Mouse (Mus musculus): Measurements from ENCODE around the gene Ndufa1. TPM values are rescaled to one million over a fixed set of nuclear protein-coding genes. Genes with fewer than 3 reads are reported as not detected.
"Not testable (repeated sequence)": the region's sequence is repeated elsewhere in the genome, so short reads cannot be mapped to it uniquely, and the experiment has no call there.

Ndufa1 gene
- total RNA-seq (2015) (203 and 221 TPM in 2 replicates), total RNA-seq (2017) (123 and 131 TPM in 2 replicates)

DNA sequence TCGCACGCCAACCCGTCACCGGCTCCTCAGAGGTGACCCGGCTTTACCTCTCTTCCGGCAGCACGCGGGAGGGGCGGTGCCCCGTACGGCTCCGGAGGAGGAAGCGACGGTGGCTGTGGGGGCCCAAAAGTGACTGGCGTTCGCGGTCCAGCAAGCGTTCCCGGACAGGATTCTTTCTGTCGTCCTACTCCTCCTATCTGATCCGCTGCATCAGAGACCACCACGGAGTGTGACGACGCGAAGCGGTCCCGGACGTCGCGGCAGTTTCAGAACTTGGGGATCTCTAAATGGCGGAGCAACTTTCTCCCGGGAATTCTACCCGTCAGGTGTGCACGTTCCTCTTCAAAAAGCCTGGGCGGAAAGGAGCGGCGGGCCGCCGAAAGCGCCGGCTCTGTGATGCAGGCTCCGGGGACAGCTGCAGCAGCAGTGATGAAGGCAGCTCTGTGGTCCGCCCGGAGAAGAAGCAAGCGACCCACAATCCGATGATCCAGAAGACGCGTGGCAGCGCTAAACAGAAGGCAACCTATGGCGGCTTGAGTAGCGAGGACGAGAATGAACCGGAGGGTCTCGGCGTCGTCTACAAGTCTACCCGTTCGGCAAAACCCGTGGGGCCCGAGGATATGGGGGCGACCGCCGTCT is at the start of gene Ndufa1, which contains the start of gene Rnf113a1:
TSS of gene Ndufa1 (minus strand) at position 59 of the 639 bp plus-strand sequence.
TSS of gene Rnf113a1 (plus strand) at position 141 of the 639 bp plus-strand sequence.
- ATAC-seq (ENCODE audit: poor library complexity, severe bottlenecking), result peak; percentile 99

DNA sequence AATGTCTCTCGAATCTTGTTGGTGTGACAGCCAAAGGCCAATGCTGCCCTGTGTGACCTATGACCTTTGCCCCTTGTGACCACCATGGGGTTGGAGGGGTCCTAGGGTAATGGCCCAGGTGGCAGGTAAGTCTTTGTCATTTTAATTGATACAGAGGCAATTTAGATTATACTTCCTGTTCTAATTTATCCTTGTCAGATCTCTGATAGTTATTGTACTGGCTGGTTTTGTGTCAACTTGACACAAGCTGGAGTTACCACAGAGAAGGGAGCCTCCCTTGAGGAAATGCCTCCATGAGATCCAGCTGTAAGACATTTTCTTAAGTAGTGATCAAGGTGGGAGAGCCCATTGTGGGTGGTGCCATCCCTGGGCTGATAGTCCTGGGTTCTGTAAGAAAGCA is 31.2 kb upstream of the Ndufa1 start, which contains the start of gene Rhox1:
TSS of gene Rhox1 (minus strand) at position 101 of the 400 bp plus-strand sequence.
- ATAC-seq (ENCODE audit: poor library complexity, severe bottlenecking), result not testable (repeated sequence)

DNA sequence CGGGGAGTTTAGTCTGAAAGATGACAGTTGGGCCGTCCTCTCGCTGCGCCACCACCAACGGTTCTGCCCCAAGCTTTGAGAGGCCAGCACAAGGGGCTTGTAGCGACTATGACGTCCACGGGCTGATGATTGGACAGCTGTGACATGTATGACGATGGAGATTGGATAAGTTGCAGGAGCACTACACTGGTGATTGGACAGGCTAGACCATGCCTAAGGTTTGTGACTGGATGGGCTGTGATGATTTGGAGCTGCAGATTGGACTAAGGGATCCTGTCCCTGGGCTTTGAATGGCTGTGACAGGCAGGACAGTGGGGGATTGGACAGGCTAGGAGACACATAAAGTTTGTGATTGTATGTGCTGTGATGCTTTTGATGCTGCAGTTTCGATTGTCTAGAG is 20.0 kb upstream of the Ndufa1 start, which contains the start of gene Gm9:
TSS of gene Gm9 (minus strand) at position 101 of the 400 bp plus-strand sequence.
- no peak for ATAC-seq (ENCODE audit: poor library complexity, severe bottlenecking)

DNA sequence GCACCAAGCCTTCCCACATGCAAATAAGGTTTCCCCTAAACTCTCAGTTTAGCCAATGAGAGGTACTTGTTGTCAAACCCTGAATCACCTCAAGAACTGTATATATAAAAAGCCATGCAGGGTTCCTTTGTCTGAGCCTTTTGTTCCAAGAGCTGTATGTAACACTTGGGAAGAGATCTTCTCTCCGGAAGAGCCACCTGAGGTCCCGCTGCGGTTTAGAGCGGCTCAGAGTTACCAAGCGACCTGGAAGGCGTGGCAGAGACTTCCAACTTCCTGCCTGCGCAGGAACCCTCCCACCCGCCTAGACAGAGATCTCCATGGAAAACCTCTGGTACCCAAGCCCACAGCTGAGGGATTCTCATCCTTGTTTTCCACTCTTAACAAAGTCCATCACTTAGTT is 7.7 kb upstream of the Ndufa1 start:
- no peak for ATAC-seq (ENCODE audit: poor library complexity, severe bottlenecking)

DNA sequence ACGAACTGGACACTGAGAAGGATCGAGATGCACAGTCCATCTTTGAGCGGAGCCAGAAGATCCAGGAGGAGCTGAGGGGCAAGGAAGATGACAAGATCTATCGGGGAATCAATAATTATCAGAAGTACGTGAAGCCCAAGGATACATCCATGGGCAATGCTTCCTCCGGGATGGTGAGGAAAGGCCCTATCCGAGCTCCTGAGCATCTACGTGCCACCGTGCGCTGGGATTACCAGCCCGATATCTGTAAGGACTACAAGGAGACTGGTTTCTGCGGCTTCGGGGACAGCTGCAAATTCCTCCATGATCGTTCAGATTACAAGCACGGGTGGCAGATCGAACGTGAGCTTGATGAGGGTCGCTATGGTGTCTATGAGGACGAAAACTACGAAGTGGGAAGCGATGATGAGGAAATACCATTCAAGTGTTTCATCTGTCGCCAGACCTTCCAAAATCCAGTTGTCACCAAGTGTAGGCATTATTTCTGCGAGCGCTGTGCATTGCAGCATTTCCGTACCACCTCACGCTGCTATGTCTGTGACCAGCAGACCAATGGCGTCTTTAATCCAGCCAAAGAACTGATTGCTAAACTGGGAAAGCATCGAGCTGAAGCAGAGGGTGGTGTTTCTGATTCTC is 899 bp upstream of the Ndufa1 start:
- ATAC-seq (ENCODE audit: poor library complexity, severe bottlenecking), result peak; percentile 63

DNA sequence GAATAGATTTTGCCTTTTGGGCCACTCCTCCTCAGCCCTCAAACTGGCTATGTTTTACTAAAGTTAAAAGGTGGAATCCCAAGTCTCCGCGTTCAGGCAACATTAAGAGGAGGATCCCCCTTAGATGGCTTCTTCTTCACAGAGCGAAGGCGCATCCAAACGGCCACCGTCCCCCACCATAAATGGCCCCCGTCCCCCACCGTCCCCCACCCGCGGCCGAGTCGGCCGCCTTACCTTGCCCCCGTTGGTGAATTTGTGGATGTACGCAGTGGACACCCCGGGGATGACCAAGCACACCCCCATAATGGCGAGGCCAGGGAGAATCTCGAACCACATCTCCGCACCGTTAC is 233 bp downstream of the Ndufa1 start:
- no peak for ATAC-seq (ENCODE audit: poor library complexity, severe bottlenecking)

DNA sequence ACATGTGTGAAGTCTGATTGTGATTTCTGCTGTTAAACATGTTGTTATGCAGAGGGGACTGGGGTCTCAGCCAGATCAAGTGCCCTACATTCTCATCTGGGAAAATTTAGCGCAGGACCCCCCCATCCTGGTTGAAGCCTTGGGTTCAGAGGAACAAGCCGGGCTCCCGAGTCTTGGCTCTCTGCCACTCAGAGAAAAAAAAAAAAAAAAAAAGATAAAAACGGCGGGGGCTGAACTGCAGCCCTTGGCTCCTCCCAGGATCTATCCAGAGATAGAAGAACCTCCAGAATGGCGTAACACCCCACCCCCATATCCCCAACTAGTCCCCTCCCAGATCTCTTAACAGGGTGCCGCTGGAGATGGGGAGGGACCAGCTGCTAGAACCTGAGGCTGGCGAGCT is 6.6 kb downstream of the Ndufa1 start:
- ATAC-seq (ENCODE audit: poor library complexity, severe bottlenecking), result not testable (repeated sequence)

DNA sequence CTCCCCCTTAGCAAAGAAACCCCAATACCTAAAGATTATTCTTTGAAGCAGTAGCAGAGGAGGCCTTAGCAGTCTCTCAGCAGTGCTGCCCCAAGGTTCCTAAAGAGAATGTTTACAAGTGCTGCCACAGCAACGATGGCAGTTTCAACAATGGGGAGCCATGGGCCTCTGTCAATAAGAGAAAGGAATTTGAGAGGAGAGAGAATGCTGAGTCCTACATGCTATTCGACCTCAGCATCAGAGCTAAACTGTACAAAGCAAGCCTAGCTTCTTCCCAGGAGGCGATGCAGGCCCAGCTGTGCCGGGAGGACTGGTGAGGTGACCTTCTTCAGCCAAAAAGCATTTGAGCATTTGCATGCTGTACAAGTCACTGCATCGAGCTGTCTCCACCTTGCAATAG is 22.2 kb downstream of the Ndufa1 start, which contains the start of gene Akap14:
TSS of gene Akap14 (minus strand) at position 101 of the 400 bp plus-strand sequence.
- ATAC-seq (ENCODE audit: poor library complexity, severe bottlenecking), result no peak

DNA sequence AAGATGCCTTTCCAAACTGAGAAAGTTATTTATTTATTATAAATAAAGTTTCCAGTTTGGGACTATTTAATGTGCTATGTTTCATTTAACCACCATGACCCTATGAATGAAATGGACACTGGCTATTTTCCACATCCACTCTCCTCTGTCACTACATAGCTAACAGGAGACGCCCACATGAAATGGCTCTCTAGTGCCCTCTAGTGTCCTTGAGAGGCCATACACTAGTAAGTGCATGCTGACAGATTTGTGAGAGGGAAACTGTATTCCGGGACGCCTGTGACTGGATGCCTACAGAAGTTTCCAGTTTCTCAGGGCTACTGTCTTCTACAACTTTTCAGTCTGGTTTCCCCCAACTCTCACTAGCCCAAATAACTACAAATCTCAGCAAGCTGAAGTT is 23.9 kb downstream of the Ndufa1 start:
- ATAC-seq (ENCODE audit: poor library complexity, severe bottlenecking), result peak; percentile 80

DNA sequence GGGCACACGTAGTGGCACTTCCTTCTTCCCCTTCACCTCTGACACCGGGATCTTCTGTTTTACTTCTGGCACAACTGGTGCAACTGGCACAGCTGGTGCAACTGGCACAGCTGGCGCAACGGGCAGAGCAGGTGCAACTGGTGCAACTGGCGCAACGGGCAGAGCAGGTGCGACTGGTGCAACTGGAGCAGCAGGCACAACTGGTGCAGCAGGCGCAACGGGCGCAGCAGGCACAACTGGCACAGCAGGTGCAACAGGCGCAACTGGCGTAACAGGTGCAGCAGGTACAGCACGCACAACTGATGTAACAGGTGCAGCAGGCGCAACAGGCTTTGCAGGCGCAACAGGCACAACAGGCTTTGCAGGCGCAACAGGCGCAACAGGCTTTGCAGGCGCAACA is 27.8 kb downstream of the Ndufa1 start:
- no peak for ATAC-seq (ENCODE audit: poor library complexity, severe bottlenecking)

DNA sequence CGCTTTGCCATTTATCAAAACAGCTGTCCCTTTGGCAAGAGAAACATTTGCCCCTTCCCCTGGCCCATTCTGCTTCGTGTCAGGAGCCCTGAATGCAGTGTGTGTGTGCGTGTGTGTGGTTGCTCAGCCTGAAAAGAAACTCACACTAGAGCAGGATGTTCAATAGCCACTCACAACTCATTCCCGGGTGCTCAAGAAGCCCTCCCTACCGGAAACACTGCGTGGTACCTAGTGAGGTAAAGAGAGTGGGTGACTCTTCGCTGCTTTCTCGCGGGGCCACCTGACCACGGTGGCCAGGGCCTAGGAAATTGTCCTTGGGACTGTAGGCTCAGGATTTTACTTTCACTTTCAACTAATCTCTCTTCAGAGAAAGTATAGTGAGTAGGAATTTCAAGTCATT is 29.8 kb downstream of the Ndufa1 start:
- no peak for ATAC-seq (ENCODE audit: poor library complexity, severe bottlenecking)

DNA sequence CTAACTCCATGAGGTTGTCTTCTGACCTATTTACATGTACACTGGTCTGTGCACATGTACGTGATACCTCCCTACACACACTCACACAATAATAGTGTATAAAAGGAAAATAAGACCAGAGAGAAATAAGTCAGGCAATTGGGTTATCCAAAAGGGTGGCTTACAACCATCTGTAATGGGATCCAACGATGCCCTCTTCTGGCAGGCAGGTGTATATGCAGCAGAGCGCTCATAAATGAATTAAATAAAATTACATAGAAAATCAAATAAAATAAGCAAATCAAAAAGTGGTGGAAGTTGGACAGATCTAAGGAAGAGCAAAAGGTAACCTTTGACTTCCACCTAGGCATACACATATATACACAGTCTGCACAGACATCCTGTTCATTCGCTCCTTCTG is 33.1 kb downstream of the Ndufa1 start:
- no peak for ATAC-seq (ENCODE audit: poor library complexity, severe bottlenecking)

DNA sequence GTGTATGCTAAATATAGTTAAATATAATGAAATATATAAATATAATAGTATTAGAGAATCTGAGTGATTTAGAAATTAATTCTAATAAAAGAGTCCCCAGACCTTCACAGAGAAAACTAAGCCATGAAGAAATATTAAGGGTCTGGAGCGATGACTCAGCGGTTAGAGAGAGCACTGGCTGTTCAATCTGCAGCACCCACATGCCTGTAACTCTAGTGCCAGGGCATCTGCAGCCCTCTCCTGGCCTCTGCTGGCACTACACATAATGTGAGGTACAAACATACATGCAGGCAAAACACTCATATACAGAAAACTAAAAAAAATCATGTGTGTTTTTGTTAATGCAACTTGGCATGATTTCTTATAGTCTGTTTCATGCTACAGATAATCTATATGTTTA is 46.0 kb downstream of the Ndufa1 start:
- ATAC-seq (ENCODE audit: poor library complexity, severe bottlenecking), result peak; percentile 60; the same call in 1 of the 2 replicates

DNA sequence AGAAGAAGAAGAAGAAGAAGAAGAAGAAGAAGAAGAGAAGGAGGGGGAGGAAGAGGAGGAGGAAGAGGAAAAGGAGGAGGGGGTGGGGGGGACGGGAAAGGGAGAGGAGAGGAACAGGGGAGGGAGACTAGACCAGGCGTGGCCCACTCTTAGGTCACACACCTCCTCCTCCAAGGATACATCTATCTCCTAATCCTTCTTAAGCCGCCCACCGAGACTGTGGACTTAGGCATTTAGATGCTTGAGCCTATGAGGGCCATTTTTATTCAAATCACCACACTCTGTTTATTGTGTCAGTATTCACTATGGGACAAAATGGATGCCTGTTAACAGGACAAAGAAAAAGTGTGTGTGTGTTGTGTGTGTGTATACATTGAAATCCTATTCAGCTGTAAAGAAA is 46.5 kb downstream of the Ndufa1 start:
- ATAC-seq (ENCODE audit: poor library complexity, severe bottlenecking), result not testable (repeated sequence)

DNA sequence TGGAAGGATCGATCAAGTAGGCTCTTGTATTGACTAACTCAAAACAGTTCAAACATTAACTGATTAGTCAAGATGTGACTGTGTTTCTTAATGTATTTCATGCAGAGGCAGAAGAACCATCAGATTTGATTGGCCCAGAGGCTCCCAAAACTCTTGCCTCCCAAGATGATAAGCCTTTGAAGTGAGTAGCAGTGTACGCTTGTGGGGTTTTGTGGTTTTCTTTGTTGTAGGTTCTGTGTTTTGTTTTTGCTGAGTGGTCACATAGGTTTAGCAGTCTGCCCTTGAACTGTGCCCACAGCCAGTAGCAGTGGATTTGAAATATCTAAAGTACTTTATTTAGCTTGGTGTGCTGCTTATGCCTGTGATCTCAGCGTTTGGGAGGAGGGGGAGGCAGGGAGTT is 49.2 kb downstream of the Ndufa1 start:
- ATAC-seq (ENCODE audit: poor library complexity, severe bottlenecking), result no peak

Other genes starting within 250 kb of the Ndufa1 start
- gene Sept6, start 199.4 kb downstream of the Ndufa1 start, total RNA-seq (2015), result 42.3 and 42.4 TPM in 2 replicates
- 37.9 and 38.7 TPM in 2 replicates for gene Sept6, start 199.4 kb downstream of the Ndufa1 start, total RNA-seq (2017)
- not detected in 2 replicates for gene Sowahd, start 142.3 kb downstream of the Ndufa1 start, total RNA-seq (2015)
- not detected in 2 replicates for gene Sowahd, start 142.3 kb downstream of the Ndufa1 start, total RNA-seq (2017)
- gene Rpl39, start 105.8 kb downstream of the Ndufa1 start, total RNA-seq (2015), result 1,116 and 1,186 TPM in 2 replicates
- 3,519 and 4,154 TPM in 2 replicates for gene Rpl39, start 105.8 kb downstream of the Ndufa1 start, total RNA-seq (2017)
- 18.2 and 24.7 TPM in 2 replicates for gene Upf3b, start 80.8 kb downstream of the Ndufa1 start, total RNA-seq (2015)
- 25.6 and 26.2 TPM in 2 replicates for gene Upf3b, start 80.8 kb downstream of the Ndufa1 start, total RNA-seq (2017)
- gene Nkap, start 64.4 kb downstream of the Ndufa1 start, total RNA-seq (2015), result 16.9 and 18.5 TPM in 2 replicates
- gene Nkap, start 64.4 kb downstream of the Ndufa1 start, total RNA-seq (2017), result 30.5 and 37.4 TPM in 2 replicates
- not detected in 2 replicates for gene Akap14, start 22.3 kb downstream of the Ndufa1 start, total RNA-seq (2015)
- not detected in 2 replicates for gene Akap14, start 22.3 kb downstream of the Ndufa1 start, total RNA-seq (2017)
- gene Rnf113a1, start 82 bp upstream of the Ndufa1 start, total RNA-seq (2015), result 6.4 and 6.5 TPM in 2 replicates
- gene Rnf113a1, start 82 bp upstream of the Ndufa1 start, total RNA-seq (2017), result 2.8 and 4.5 TPM in 2 replicates
- gene Gm9, start 19.9 kb upstream of the Ndufa1 start, total RNA-seq (2015), result not detected in 2 replicates
- not detected in 2 replicates for gene Gm9, start 19.9 kb upstream of the Ndufa1 start, total RNA-seq (2017)
- gene Rhox1, start 31.1 kb upstream of the Ndufa1 start, total RNA-seq (2015), result not detected in 2 replicates
- not detected in 2 replicates for gene Rhox1, start 31.1 kb upstream of the Ndufa1 start, total RNA-seq (2017)
- not detected in 2 replicates for gene Rhox2a, start 53.8 kb upstream of the Ndufa1 start, total RNA-seq (2015)
- not detected in 2 replicates for gene Rhox2a, start 53.8 kb upstream of the Ndufa1 start, total RNA-seq (2017)
- gene Rhox3a, start 58.8 kb upstream of the Ndufa1 start, total RNA-seq (2015), result not detected in 2 replicates
- not detected in 2 replicates for gene Rhox3a, start 58.8 kb upstream of the Ndufa1 start, total RNA-seq (2017)
- gene Rhox4a, start 74.2 kb upstream of the Ndufa1 start, total RNA-seq (2015), result not detected in 2 replicates
- gene Rhox4a, start 74.2 kb upstream of the Ndufa1 start, total RNA-seq (2017), result not detected in 2 replicates
- gene Rhox3a2, start 188.9 kb upstream of the Ndufa1 start, total RNA-seq (2015), result not detected in 2 replicates
- gene Rhox3a2, start 188.9 kb upstream of the Ndufa1 start, total RNA-seq (2017), result not detected in 2 replicates
- gene Rhox4a2, start 199.7 kb upstream of the Ndufa1 start, total RNA-seq (2015), result not detected in 2 replicates
- not detected in 2 replicates for gene Rhox4a2, start 199.7 kb upstream of the Ndufa1 start, total RNA-seq (2017)
- gene Rhox2b, start 220.9 kb upstream of the Ndufa1 start, total RNA-seq (2015), result not detected in 2 replicates
- gene Rhox2b, start 220.9 kb upstream of the Ndufa1 start, total RNA-seq (2017), result not detected in 2 replicates
- not detected in 2 replicates for gene Rhox4b, start 241.3 kb upstream of the Ndufa1 start, total RNA-seq (2015)
- gene Rhox4b, start 241.3 kb upstream of the Ndufa1 start, total RNA-seq (2017), result not detected in 2 replicates